Mouse (Mus musculus) kidney, adult 10 weeks (tissue): ENCODE results near the gene Gm42957. TPM values are rescaled to one million over a fixed set of nuclear protein-coding genes. Genes with fewer than 3 reads are reported as not detected.

Experiments
- polyA plus RNA-seq: library from polyadenylated mRNA; stranded (reverse); fragments of 350-450 nt; fragmentation: Illumina TruSeq; extraction: RNeasy Lipid Tissue Mini Kit (QIAGEN cat#74804); gene quantifications from one replicate; pipeline ENCODE4 v1.2.3, GENCODE M21; 2014; ENCODE audit warnings: low read depth, low replicate concordance

The Gm42957 gene
- polyA plus RNA-seq, result not detected

GRCm38 (mm10) chr3:96634928-96635879 lies at the start of gene Gm42957, which contains the start of gene Pex11b:
Gm42957 (plus strand) TSS chr3:96635474.
Pex11b (plus strand) TSS chr3:96635376.

DNA sequence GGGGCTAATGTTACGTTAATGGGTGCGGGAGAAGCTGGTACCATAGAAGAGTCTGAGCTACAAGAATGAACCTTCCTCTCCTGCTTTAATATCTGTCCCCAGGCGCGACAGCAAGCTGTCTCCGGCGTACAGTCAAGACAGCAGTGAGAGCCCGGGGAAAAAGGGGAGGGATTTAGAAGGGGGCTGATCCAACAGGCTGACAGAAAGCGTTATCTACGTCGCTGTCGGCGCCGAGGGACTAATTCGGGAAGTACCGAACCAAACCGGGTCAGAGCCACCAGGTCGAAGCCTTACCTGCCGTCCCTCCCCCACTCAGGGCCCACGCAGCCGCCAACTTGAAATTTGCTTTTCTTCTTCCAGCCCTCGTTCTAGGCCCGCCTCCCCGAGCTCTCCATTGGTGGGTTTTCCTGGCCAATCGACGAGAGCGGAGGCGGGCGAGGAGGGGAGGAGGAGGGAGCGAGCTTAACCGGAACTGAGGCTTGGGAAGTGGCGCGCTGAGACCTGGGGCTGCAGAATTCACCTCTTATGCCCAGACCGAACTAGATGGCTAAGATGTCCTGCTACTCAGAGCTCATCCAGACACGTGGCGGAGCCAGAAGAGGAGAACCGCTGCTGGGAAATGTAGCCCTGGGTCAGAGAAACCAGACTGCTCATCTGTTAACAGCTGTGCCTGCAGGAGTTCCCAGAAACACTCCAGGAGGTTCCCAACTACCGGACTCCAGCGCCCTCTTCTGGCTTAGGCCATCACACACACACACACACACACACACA lies 41.3 kb upstream of the Gm42957 start, which contains the start of gene Polr3gl:
Polr3gl (minus strand) TSS at position 392 of the 771 bp plus-strand sequence.

GRCm38 (mm10) chr3:96596228-96596707 lies 39.0 kb upstream of the Gm42957 start, which contains the start of gene Ankrd34a:
Ankrd34a (plus strand) TSS chr3:96596636.

GRCm38 (mm10) chr3:96600639-96601250 lies 34.5 kb upstream of the Gm42957 start, which contains the start of gene Lix1l:
Lix1l (plus strand) TSS chr3:96601149.

GRCm38 (mm10) chr3:96629729-96630600 lies 5.3 kb upstream of the Gm42957 start, which contains the start of gene Rbm8a:
Rbm8a (plus strand) TSS chr3:96629933.

GRCm38 (mm10) chr3:96645018-96645649 lies 9.9 kb downstream of the Gm42957 start, which contains the start of gene Itga10:
Itga10 (plus strand) TSS chr3:96645584.

GRCm38 (mm10) chr3:96669727-96670468 lies 34.6 kb downstream of the Gm42957 start, which contains the start of gene Ankrd35:
Ankrd35 (plus strand) TSS chr3:96670131.

DNA sequence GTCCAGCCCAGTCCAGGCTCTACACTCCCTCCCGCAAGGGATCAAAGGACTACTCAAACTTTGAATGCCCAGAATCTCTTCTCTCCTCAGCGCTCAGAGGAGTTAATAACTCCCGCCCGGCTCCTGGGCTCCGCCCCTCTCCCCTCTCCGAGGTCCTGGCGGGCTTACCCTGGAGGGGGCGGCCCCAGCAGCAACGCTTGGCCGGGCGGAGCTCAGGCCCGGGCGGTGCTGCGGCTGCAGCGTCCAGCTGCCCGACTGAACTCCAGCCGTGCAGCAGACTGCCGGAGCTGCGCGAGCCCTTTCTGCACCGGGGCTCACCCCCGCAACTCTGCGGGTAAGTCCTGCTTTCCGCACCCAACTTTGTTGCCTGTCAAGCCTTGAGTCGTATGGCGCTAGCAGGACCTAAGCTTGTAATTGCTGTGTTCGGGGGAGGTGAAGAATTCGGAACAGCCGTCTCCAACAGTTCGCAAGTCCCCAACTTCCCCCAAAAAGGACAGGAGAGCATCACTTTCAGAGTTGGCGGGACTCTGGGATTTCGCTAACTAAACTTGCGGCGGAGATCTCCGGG lies 61.0 kb downstream of the Gm42957 start, which contains the start of gene Pias3:
Pias3 (plus strand) TSS at position 187 of the 568 bp plus-strand sequence.

Other genes with a start within 250 kb of the Gm42957 start
- not detected for gene BC107364, start 183.2 kb upstream of the Gm42957 start, polyA plus RNA-seq
- gene Hfe2, start 110.3 kb upstream of the Gm42957 start, polyA plus RNA-seq, result not detected
- gene Txnip, start 77.5 kb upstream of the Gm42957 start, polyA plus RNA-seq, result 292 TPM
- gene Gm16253, start 58.5 kb upstream of the Gm42957 start, polyA plus RNA-seq, result not detected
- 45.2 TPM for gene Polr3gl, start 41.3 kb upstream of the Gm42957 start, polyA plus RNA-seq
- not detected for gene Ankrd34a, start 38.8 kb upstream of the Gm42957 start, polyA plus RNA-seq
- gene Lix1l, start 34.3 kb upstream of the Gm42957 start, polyA plus RNA-seq, result 8.7 TPM
- gene Rbm8a, start 5.5 kb upstream of the Gm42957 start, polyA plus RNA-seq, result 27.9 TPM
- 18.2 TPM for gene Pex11b, start 98 bp upstream of the Gm42957 start, polyA plus RNA-seq
- gene Itga10, start 10.1 kb downstream of the Gm42957 start, polyA plus RNA-seq, result 0.16 TPM
- not detected for gene Ankrd35, start 34.7 kb downstream of the Gm42957 start, polyA plus RNA-seq
- gene Pias3, start 60.9 kb downstream of the Gm42957 start, polyA plus RNA-seq, result 2.7 TPM
- gene Nudt17, start 73.1 kb downstream of the Gm42957 start, polyA plus RNA-seq, result not detected
- gene Polr3c, start 92.2 kb downstream of the Gm42957 start, polyA plus RNA-seq, result 15.2 TPM
- gene Rnf115, start 92.2 kb downstream of the Gm42957 start, polyA plus RNA-seq, result 108 TPM
- 451 TPM for gene Pdzk1, start 193.8 kb downstream of the Gm42957 start, polyA plus RNA-seq
- not detected for gene Cd160, start 193.9 kb downstream of the Gm42957 start, polyA plus RNA-seq